Mouse (Mus musculus) intestine, postnatal 0 days (tissue): ENCODE data around the gene Gxylt2. TPM values are rescaled to one million over a fixed set of nuclear protein-coding genes. Genes with fewer than 3 reads are reported as not detected.

Source experiments
- ATAC-seq: fragments of 200-750 bp; cut with Nextera tagmentation; 2 replicates; pipeline ENCODE4 v1.8.0; 2017; ENCODE audit warnings: mild to moderate bottlenecking, moderate TSS enrichment, moderate library complexity
- H3K27ac ChIP-seq: fragments of 300-500 bp; sonication (generic); 2 replicates; pipeline ENCODE4 v1.5.1; 2014; ENCODE audit warnings: mild to moderate bottlenecking, low read depth, low read length, moderate library complexity
- H3K27me3 ChIP-seq: fragments of 300-500 bp; sonication (generic); replicated peaks from 2 replicates; pipeline ENCODE4 v1.6.1; 2014; ENCODE audit warnings: low read length, mixed read lengths; ENCODE audit not compliant: control insufficient read depth, insufficient read depth
- H3K36me3 ChIP-seq: fragments of 300-500 bp; sonication (generic); 2 replicates; pipeline ENCODE4 v1.6.1; 2014; ENCODE audit warnings: mild to moderate bottlenecking, moderate library complexity; ENCODE audit not compliant: control insufficient read depth, insufficient read depth
- H3K4me1 ChIP-seq: fragments of 300-500 bp; sonication (generic); replicated peaks from 2 replicates; pipeline ENCODE4 v1.6.1; 2014; ENCODE audit warnings: antibody characterized with exemption, low read length, mixed read lengths; ENCODE audit not compliant: control insufficient read depth, insufficient read depth
- H3K4me2 ChIP-seq: fragments of 300-500 bp; sonication (generic); replicated peaks from 2 replicates; pipeline ENCODE4 v1.6.1; 2014; ENCODE audit warnings: low read depth, mild to moderate bottlenecking, moderate library complexity
- H3K4me3 ChIP-seq: fragments of 300-500 bp; sonication (generic); 2 replicates; pipeline ENCODE4 v1.5.1; 2014; ENCODE audit warnings: low read depth, low read length
- H3K9ac ChIP-seq: fragments of 300-500 bp; sonication (generic); 2 replicates; pipeline ENCODE4 v1.6.1; 2014; ENCODE audit warnings: mild to moderate bottlenecking, low read depth, low read length
- H3K9me3 ChIP-seq: fragments of 300-500 bp; sonication (generic); 2 replicates; pipeline ENCODE4 v1.6.1; 2016; ENCODE audit warnings: mixed run types; ENCODE audit not compliant: control insufficient read depth
- CTCF ChIP-seq: sonication (generic); IDR thresholded peaks from 2 replicates; pipeline ENCODE4 v1.5.1; 2016; ENCODE audit warnings: low read depth, mild to moderate bottlenecking, control low read depth, antibody characterized with exemption, moderate library complexity
- WGBS: fragments of 180-500 bp; shearing (Covaris S2); extraction: QIAGEN DNeasy Blood & Tissue Kit; methylation state at CpG from one replicate; pipeline ENCODE4 v1.1.7; 2014; 5-methylcytosine and 5-hydroxymethylcytosine counted together
- polyA plus RNA-seq: library from polyadenylated mRNA; unstranded; fragments of >200 nt; fragmentation: Nextera tagmentation; extraction: Ambion mirVana; gene quantifications from 2 replicates; pipeline ENCODE4 v1.2.1, GENCODE M21; 2015

Gene Gxylt2
- polyA plus RNA-seq, 1 experiment from 2014 or later: 0.12 TPM

DNA sequence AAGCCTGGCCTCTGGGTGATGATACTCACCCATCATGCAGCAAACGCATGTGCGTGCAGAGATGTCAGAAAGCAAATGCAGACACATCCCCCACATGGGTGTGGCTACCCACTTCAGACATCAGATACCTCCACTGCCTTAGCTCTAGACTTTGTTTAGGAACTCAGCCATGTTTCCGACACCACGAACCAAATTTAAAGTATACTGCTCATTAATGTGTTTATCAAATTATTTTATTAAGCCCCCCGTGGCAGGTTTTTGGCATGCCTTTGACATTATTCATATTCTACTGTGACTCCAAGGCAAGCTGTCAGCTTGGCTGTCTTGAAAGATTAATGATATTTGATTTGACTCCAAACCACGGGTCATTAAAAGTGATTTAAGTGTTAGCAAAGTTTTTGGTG, 15.6 kb downstream of the Gxylt2 start:
- no peak for ATAC-seq
- H3K36me3 ChIP-seq: no peaks in the 10 kb centered on the region
- no peak overlapping the region for H3K9ac ChIP-seq
- H3K4me3 ChIP-seq: no peak overlapping the region
- H3K9me3 ChIP-seq: no peaks in the 10 kb centered on the region
- no peak for TF ChIP-seq CTCF
- no peaks in the 10 kb centered on the region for H3K27me3 ChIP-seq
- 0 out of 2 replicates have a peak, but pooled peaks cover 6% of the 10 kb centered on the region for H3K4me1 ChIP-seq
- H3K4me2 ChIP-seq: no peak overlapping the region
- WGBS: 66% methylated on average over 6 of the region's 6 CpGs
- no peak overlapping the region for H3K27ac ChIP-seq

DNA sequence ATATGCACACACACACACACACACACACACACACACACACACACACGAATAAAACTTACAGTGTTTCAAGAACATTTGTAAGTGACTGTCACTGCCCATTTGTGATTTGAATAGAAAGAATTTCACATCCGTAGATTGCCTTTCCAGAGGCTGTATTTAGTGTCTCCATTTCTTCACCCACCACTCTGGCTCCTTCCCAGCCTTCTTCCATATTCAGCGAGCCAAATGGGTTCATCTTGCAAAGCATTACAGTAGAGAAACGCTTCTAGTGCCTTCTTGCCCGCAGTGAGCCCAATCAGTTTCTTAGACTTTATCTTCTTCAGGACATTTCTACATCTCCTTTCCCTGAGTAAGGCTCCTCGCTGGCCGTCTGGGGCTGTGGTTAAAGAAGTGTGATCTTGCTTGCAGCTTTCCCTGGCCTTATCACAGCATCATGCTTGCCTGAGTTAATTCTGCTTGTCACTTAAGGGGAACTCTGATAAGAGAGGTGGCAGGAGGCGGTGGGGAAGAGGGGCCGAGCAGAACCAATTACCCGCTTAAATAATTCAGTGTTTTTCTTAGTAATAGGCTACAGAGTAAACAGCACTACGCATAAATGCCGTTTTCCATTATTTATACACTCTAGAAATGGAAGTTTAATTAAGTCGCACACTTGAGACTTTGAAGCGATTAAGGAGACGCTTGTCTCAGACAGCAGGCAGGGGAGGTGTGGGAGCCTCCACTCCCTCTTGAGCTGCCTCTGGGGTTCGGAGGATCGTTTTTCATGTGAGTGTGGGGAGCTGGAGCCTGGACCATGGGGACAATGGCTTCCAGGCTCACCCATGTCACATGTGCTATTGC, 16.6 kb downstream of the Gxylt2 start:
- H3K27me3 ChIP-seq: no peaks in the 10 kb centered on the region
- WGBS: 43% methylated on average over 17 of the region's 17 CpGs
- H3K4me3 ChIP-seq: no peak overlapping the region
- H3K9me3 ChIP-seq: no peaks in the 10 kb centered on the region
- no peaks in the 10 kb centered on the region for H3K36me3 ChIP-seq
- H3K27ac ChIP-seq: no peak overlapping the region
- no peak overlapping the region for H3K4me2 ChIP-seq
- TF ChIP-seq CTCF: no peak
- H3K4me1 ChIP-seq: 0 out of 2 replicates have a peak, but pooled peaks cover 6% of the 10 kb centered on the region
- H3K9ac ChIP-seq: no peak overlapping the region
- ATAC-seq: no peak

DNA sequence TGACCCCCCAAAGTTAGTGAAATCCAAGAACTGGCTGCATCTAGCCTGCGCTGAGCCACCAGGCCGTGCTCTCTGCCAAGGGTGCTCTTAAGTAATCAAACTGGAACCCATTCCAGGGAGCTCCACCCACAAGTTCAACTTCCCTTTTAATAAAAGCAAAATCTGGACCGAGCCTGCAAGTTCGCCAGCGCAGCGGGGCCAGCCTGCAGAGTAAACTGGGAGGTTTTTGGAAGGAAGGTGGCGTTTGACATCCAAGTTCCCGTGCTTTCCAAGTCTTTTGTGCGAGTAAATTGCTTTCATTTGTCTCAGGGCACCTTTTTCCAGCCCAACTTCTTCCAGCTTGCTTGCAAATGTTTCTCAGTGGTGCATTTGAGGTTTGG, 27.5 kb downstream of the Gxylt2 start:
- H3K9me3 ChIP-seq: no peaks in the 10 kb centered on the region
- no peaks in the 10 kb centered on the region for H3K27me3 ChIP-seq
- no peak overlapping the region for H3K9ac ChIP-seq
- no peak overlapping the region for H3K4me3 ChIP-seq
- WGBS: 57% methylated on average over 9 of the region's 9 CpGs
- no peak overlapping the region for H3K27ac ChIP-seq
- no peak for ATAC-seq
- H3K36me3 ChIP-seq: no peaks in the 10 kb centered on the region
- peak overlapping the region; percentile 2; the same call in 1 of the 2 replicates for H3K4me2 ChIP-seq
- TF ChIP-seq CTCF: no peak
- H3K4me1 ChIP-seq: no peaks in the 10 kb centered on the region

DNA sequence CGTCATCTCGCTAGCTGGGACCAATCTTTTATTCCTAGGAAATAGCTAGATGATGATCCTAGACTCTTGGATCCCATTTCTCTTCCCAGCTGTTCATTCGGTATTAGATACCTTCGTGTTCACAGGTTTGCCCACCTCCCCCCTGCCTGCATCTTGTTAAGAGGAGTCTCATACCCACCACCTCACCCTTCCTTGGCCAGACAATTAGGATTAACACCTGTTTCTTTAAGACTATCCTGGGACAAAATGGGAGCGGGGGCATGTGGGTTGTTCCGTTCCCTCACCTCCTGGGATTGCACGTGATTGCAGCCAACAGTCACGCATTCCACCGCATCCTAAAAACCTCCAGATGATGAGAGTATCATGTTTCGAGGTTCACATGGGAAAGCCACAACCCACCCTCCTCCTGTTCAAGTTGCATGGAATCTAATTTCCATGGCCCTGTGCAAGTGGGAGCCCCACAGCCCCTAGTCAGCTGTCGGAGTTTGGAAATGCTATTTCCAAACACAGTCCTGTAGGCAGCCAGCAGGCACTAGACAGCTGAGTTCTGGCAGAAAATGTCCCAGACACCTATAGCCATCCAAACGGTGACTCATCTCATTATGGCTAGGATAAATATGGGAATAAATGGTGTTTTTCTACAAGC, 28.0 kb downstream of the Gxylt2 start:
- Histone ChIP-seq H3K36me3 (no peaks in the 10 kb centered on the region), H3K4me3 (no peak overlapping the region), H3K9ac (no peak overlapping the region), H3K4me1 (no peaks in the 10 kb centered on the region), H3K27me3 (no peaks in the 10 kb centered on the region), H3K4me2 (0 out of 2 replicates have a peak overlapping the region, but pooled peaks have one; percentile 2), H3K27ac (no peak overlapping the region), H3K9me3 (no peaks in the 10 kb centered on the region)
- WGBS: 57% methylated on average over 12 of the region's 12 CpGs
- ATAC-seq: no peak
- TF ChIP-seq CTCF: no peak

DNA sequence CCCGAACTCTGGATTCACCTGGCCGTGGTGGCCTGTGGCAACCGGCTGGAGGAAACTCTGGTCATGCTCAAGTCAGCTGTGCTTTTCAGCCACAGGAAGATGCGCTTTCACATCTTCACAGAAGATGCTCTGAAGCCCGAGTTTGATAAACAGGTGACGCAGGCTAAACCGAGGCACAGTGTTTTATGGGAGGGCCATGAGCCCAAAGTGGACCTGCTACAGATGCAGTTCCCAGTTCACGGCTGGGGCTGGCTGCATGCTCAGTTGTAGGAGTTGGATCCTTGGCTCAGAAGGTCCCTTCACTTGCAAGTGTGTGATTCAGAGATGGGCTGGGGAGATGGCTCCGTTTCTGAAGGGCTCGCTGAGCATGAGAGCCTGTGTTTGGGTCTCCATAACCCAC, 28.7 kb downstream of the Gxylt2 start:
- no peak overlapping the region for H3K4me2 ChIP-seq
- H3K4me3 ChIP-seq: no peak overlapping the region
- no peak for TF ChIP-seq CTCF
- H3K9me3 ChIP-seq: no peaks in the 10 kb centered on the region
- H3K4me1 ChIP-seq: no peaks in the 10 kb centered on the region
- no peaks in the 10 kb centered on the region for H3K27me3 ChIP-seq
- 86% methylated on average over 10 of the region's 10 CpGs for WGBS
- no peak overlapping the region for H3K27ac ChIP-seq
- H3K36me3 ChIP-seq: no peaks in the 10 kb centered on the region
- ATAC-seq: no peak
- H3K9ac ChIP-seq: no peak overlapping the region

DNA sequence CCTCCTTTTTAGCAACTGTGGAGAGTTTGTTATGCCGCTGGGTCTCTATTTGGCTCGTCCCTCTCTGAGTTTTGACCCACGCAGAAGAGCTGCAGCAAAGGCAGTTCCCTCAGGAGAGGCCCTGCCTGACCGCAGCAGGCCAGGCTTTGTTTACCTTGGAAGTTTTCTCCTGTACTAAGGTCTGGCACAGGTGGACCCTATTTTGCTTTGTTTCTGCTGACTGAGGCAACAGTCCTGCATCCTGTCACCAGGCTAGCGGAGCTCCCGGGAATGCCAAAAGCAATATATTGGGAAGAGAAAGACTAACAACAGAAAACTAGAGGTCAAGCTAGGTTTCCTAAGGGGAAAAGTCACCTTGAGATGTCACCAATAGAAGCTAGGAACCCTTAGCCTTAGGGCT, 29.8 kb downstream of the Gxylt2 start:
- Histone ChIP-seq H3K4me3 (no peak overlapping the region), H3K36me3 (no peaks in the 10 kb centered on the region), H3K9ac (no peak overlapping the region), H3K4me1 (no peaks in the 10 kb centered on the region), H3K27me3 (no peaks in the 10 kb centered on the region), H3K27ac (no peak overlapping the region), H3K4me2 (no peak overlapping the region), H3K9me3 (no peaks in the 10 kb centered on the region)
- WGBS: 69% methylated on average over 6 of the region's 6 CpGs
- TF ChIP-seq CTCF: no peak
- ATAC-seq: no peak
